Mouse (Mus musculus) Patski (cell line): ENCODE measurements around the gene Nek10. TPM values are rescaled to one million over a fixed set of nuclear protein-coding genes. Genes with fewer than 3 reads are reported as not detected.

Source experiments
- ATAC-seq: fragments of 100-300 bp; one replicate; pipeline ENCODE4 v1.8.0; 2021
- CTCF ChIA-PET: fragments of 350-600 bp; sonication (Branson Sonifier 250); formaldehyde crosslinking; loops from one replicate; lab custom pipeline; 2022; ENCODE audit warnings: inconsistent platforms; lab: Charles Lee
- POLR2A ChIA-PET: fragments of 350-600 bp; sonication (Branson Sonifier 250); formaldehyde crosslinking; loops from one replicate; lab custom pipeline; 2022; ENCODE audit warnings: antibody characterized with exemption, inconsistent platforms; lab: Charles Lee
- DNase-seq: peaks from one replicate; pipeline ENCODE4 v3.0.0-alpha.2; 2011; ENCODE audit warnings: low read depth, low spot score
- H3K27me3 ChIP-seq: fragments of 371-371 bp; one replicate; pipeline ENCODE4 v1.5.1; 2021
- CTCF ChIP-seq: fragments of 100-300 bp; IDR thresholded peaks from one replicate; pipeline ENCODE4 v1.5.1; 2021
- in situ Hi-C: fragments of 300-500 bp; cut with MboI; formaldehyde crosslinking; loops from 3 replicates; pipeline ENCODE4 v1.11.1; 2018; ENCODE audit warnings: low pct_unique_long_range_greater_than_20kb, mixed read lengths
- polyA plus RNA-seq: library from polyadenylated mRNA; unstranded; gene quantifications from one replicate; pipeline ENCODE4 v1.2.3, GENCODE M21; 2021

The Nek10 gene
- polyA plus RNA-seq, 1 experiment from 2014 or later, result not detected

- TF ChIP-seq CTCF, result no peak
- no peak for DNase-seq
- in situ Hi-C loops, result loop anchor here (25.0 kb wide), 1 partner anchor 1342 kb away; no protein-coding TSS in a partner anchor
- ChIA-PET CTCF (interaction anchor here (1.0 kb wide), 1 partner anchor 34 kb away, joined by 3 read pairs; no protein-coding TSS in a partner anchor), POLR2A (no interaction called here)
- H3K27me3 ChIP-seq, result no peaks in the 10 kb centered on the region
- no peak for ATAC-seq
These were observed 67.2 kb downstream of the Nek10 start for GRCm38 (mm10) chr14:14870463-14870862.

DNA sequence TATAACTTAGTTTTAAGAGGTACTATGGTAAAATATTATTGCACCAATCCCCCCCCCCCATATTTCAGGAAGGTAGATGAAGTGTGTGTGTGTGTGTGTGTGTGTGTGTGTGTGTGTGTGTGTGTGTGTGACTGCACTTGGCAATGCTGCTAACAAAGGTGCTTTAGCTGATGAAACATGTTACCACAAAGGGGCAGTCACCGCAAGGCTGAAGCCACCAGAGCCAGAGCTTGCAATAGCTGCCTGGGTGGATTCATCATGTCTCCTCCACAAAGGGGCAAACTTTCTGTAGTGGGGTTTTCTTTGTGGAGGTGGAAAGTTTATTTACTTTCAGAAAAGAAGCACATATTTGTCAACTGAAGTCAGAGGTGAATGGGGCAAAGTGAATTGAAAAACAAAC lies 67.9 kb downstream of the Nek10 start:
- DNase-seq (no peak), ATAC-seq (no peak)
- POLR2A ChIA-PET, result no interaction called here
- no peak for TF ChIP-seq CTCF
- CTCF ChIA-PET, result interaction anchor here (1.0 kb wide), 1 partner anchor 33 kb away, joined by 3 read pairs; no protein-coding TSS in a partner anchor
- in situ Hi-C loops, result loop anchor here (25.0 kb wide), 1 partner anchor 1341 kb away; no protein-coding TSS in a partner anchor
- H3K27me3 ChIP-seq, result no peaks in the 10 kb centered on the region

- no peak for ATAC-seq
- no peak for DNase-seq
- TF ChIP-seq CTCF, result no peak
These were observed 68.5 kb downstream of the Nek10 start for GRCm38 (mm10) chr14:14871700-14872099.

DNA sequence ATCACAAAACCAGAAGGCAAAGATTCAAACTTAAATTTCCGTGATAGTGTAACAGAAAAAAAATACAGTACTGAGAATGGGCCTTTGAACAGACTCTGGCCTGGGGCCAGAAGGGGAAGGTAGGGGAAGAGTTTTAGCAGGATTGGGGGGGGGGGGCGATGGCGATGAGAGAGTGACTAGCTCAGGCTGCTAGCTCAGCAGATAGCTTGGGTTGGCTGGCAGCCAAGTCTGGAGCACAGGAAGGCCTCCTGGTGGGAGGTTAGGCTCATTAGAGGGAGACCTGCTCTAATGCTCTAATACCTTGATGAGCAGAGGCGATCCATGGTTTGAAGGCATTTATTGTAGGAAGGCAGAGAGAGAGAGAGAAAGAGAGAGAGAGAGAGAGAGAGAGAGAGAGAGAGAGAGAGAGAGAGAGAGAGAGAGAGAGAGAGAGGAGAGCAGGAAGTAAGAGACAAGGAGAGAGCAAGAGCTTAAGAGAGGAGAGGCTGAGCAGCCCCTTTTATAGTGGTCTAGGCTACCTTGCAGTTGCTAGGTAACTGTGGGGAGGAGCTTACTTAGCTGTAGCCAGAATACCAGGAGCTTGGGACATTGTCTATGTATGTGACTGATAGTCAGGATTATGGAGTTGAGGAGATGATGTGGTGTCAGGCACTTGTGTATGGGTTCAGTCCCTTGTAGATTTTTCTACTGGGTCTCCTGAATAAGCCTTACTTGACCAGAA lies 90.9 kb downstream of the Nek10 start:
- POLR2A ChIA-PET, result interaction anchor here (0.6 kb wide), 1 partner anchor 988 kb away, joined by 3 read pairs; no protein-coding TSS in a partner anchor
- CTCF ChIA-PET, result interaction anchor here (1.7 kb wide), 1 partner anchor 11 kb away, joined by 4 read pairs; no protein-coding TSS in a partner anchor
- ATAC-seq (peak; percentile 31), DNase-seq (no peak)
- in situ Hi-C loops, result no loop called here
- no peaks in the 10 kb centered on the region for H3K27me3 ChIP-seq
- no peak for TF ChIP-seq CTCF

More at GRCm38 (mm10) chr14:14871700-14872099, 68.5 kb downstream of the Nek10 start:
- POLR2A ChIA-PET, result no interaction called here
- in situ Hi-C loops, result loop anchor here (25.0 kb wide), 1 partner anchor 1341 kb away; no protein-coding TSS in a partner anchor
- no peaks in the 10 kb centered on the region for H3K27me3 ChIP-seq
- CTCF ChIA-PET, result interaction anchor here (1.2 kb wide), 1 partner anchor 11 kb away, joined by 3 read pairs; no protein-coding TSS in a partner anchor

GRCm38 (mm10) chr14:14894776-14895175 lies 91.6 kb downstream of the Nek10 start:
- ChIA-PET POLR2A (interaction anchor here (0.6 kb wide), 1 partner anchor 987 kb away, joined by 3 read pairs; no protein-coding TSS in a partner anchor), CTCF (no interaction called here)
- no peaks in the 10 kb centered on the region for H3K27me3 ChIP-seq
- in situ Hi-C loops, result no loop called here
- ATAC-seq (no peak), DNase-seq (no peak)
- TF ChIP-seq CTCF, result no peak

- H3K27me3 ChIP-seq, result no peaks in the 10 kb centered on the region
These were observed 92.1 kb downstream of the Nek10 start for GRCm38 (mm10) chr14:14895363-14895762.

DNA sequence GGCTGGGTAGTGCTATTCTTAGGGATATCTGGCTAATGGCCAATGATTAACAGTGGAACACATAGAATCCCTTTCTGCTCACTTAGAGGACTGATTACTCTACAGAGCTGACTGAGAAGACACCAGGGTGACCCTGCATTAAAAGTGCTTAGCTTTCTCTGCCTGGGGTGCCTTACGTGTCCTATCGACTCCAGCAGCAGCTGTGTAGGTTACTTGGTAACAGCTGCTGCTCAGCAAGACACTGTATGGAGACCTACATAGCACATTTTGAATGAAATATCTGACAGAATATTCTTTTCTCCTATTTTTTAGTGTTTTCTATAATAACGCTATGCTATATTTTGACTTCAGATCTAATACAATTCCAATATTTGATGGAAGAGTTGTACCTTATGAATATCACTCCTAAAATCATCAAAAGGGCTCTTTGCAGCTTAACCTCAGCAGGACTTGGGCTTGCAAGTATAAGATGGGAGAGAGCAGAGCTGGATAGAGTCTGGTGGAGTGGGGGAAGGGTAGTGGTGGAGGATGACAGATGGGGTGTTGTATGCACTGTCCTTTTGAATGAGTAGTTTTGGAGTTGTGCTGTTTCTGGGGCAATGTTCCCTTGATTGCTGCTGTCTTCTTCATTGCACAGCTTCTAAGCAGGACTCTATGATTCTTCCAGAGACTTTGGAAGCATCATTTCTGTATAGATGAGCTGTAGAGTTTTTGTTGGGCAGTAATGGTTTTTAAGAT lies 93.4 kb downstream of the Nek10 start:
- CTCF ChIA-PET, result interaction anchor here (1.2 to 1.3 kb wide), 2 partner anchors 9 to 18 kb away, joined by 3 read pairs; no protein-coding TSS in a partner anchor
- ATAC-seq, result no peak
- in situ Hi-C loops, result no loop called here
- POLR2A ChIA-PET, result no interaction called here
- no peaks in the 10 kb centered on the region for H3K27me3 ChIP-seq
- no peak for DNase-seq
- no peak for TF ChIP-seq CTCF

More at GRCm38 (mm10) chr14:14895363-14895762, 92.1 kb downstream of the Nek10 start:
- ChIA-PET CTCF (no interaction called here), POLR2A (no interaction called here)
- in situ Hi-C loops, result no loop called here
- DNase-seq (no peak), ATAC-seq (no peak)
- no peak for TF ChIP-seq CTCF

- ChIA-PET POLR2A (no interaction called here), CTCF (interaction anchor here (0.8 to 1.7 kb wide), 10 partner anchors 9 to 413 kb away, joined by 3 to 4 read pairs (median 3); no protein-coding TSS in a partner anchor)
- peak; percentile 73 for TF ChIP-seq CTCF
- in situ Hi-C loops, result loop anchor here (5.0 kb wide), 1 partner anchor 38 kb away; no protein-coding TSS in a partner anchor
- H3K27me3 ChIP-seq, result no peaks in the 10 kb centered on the region
- ATAC-seq, result peak; percentile 73
- no peak for DNase-seq
These were observed 101.7 kb downstream of the Nek10 start for GRCm38 (mm10) chr14:14904750-14905529.

GRCm38 (mm10) chr14:14905530-14905852 lies 102.3 kb downstream of the Nek10 start:
- TF ChIP-seq CTCF, result no peak
- in situ Hi-C loops, result no loop called here
- ChIA-PET CTCF (interaction anchor here (0.9 to 1.7 kb wide), 7 partner anchors 9 to 414 kb away, joined by 3 to 4 read pairs (median 3); no protein-coding TSS in a partner anchor), POLR2A (no interaction called here)
- ATAC-seq, result no peak
- H3K27me3 ChIP-seq, result no peaks in the 10 kb centered on the region
- DNase-seq, result no peak

GRCm38 (mm10) chr14:14925615-14926014 lies 122.4 kb downstream of the Nek10 start:
- in situ Hi-C loops, result loop anchor here (5.0 kb wide), 1 partner anchor 67 kb away; no protein-coding TSS in a partner anchor

More at GRCm38 (mm10) chr14:14925615-14926014, 122.4 kb downstream of the Nek10 start:
- ATAC-seq, result no peak
- ChIA-PET CTCF (no interaction called here), POLR2A (no interaction called here)
- no peak for TF ChIP-seq CTCF
- H3K27me3 ChIP-seq, result no peaks in the 10 kb centered on the region
- DNase-seq, result no peak
